Mouse (Mus musculus) ES-Bruce4 (cell line): Measurements from ENCODE around the gene Scel.

ENCODE experiments used
- CTCF ChIP-seq: IDR thresholded peaks from one replicate; pipeline ENCODE4 v1.8.1; 2011; ENCODE audit warnings: low read depth, low read length
- EP300 ChIP-seq: IDR thresholded peaks from 2 replicates; pipeline ENCODE4 v1.6.1; 2011; ENCODE audit warnings: low read depth, low read length; ENCODE audit not compliant: insufficient read depth

- TF ChIP-seq CTCF (no peak), EP300 (no peak)
Measured at GRCm38 (mm10) chr14:103608063-103608462, 94.9 kb downstream of the Scel start.
